Mouse (Mus musculus) spleen, embryonic (tissue): Measurements from ENCODE around the gene Rfx8.

ENCODE experiments used
- CTCF ChIA-PET: fragments of 350-600 bp; sonication (Branson Sonifier 250); formaldehyde crosslinking; loops from one replicate; lab custom pipeline; 2022; lab: Charles Lee

Gene Rfx8

GRCm38 (mm10) chr1:39734881-39735280 is 14.1 kb upstream of the Rfx8 start:
- CTCF ChIA-PET = no interaction called here

DNA sequence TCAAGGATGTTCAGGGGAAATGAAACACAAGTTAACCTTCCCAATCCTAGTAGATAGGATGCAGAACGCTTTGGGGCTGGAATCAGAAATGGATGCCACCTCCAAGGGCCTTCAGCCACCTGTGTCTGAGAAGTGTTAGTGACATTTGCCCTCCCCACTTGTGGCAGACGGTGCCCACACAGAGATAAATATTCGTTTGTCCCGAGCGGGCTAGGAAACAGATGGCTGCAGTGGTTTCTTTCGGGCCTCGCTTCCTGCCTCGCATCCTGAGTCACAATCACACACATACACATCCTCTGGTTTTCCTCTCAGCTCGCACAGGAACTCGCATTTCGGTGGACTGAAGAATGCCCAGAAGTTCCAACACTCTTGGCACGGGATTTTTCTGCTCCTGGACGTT is 13.5 kb upstream of the Rfx8 start:
- CTCF ChIA-PET = no interaction called here

DNA sequence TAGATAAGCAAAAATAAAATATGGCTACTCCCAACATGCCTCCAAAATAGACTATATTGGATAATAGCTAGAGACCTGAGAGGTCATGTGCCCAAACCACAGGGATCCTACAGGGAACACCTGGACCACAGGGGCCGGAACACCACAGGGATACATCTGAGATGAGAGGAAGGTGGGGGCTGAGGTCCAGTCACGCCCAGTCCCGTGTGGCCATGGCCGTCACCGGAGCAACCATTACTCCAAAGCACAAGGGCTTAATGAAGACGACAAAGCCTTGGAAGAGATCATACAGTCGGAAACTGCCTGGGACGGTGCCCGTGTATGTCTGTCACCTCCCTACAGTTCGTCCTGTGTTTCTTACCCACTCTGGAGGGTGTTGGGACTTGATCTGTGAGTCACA is 13.1 kb upstream of the Rfx8 start:
- CTCF ChIA-PET = no interaction called here

DNA sequence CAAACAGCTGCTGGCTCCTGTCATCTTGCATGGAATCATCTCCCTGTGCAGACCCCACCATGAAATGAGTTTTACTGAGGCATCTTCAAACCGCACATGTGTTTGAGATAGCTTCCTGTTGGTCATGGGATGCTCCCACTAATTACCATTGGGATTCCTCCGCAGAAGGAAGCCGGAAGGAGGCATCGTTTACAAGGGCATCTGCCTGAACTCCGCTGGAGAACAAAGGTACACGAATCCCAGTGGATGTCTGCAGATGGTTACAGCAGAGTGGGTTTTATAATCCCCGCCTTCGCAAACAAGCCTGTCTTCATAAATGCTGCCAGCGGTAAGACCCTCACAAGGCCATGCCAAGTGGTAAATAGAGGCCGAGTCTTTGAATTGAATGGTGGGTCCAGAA is 11.3 kb upstream of the Rfx8 start:
- CTCF ChIA-PET = interaction anchor here (0.7 kb wide), 1 partner anchor 605 kb away, joined by 3 read pairs; no protein-coding TSS in a partner anchor

GRCm38 (mm10) chr1:39731543-39731942 is 10.7 kb upstream of the Rfx8 start:
- CTCF ChIA-PET = interaction anchor here (0.7 kb wide), 1 partner anchor 606 kb away, joined by 3 read pairs; no protein-coding TSS in a partner anchor

GRCm38 (mm10) chr1:39730868-39731267 is 10.1 kb upstream of the Rfx8 start:
- CTCF ChIA-PET = no interaction called here

DNA sequence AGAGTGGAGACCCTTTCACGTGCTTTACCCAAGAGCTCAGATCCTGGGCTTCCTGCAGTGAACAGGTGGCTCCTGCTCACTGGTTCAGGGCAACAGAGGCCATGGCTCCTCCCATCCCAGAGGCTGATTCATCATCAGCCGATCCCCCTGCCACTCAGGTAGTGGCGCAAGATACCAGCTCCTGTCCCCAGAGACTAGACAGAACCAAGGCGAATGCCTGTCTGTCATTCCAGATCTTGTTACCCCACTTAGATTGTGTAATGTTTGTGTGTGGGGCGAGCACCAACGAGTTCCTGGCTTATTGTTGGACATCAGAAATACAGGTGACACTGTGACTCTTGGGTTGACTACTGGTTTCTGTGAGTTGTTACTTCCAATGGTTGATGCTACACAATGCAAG is 9.1 kb upstream of the Rfx8 start:
- CTCF ChIA-PET = no interaction called here

- CTCF ChIA-PET = interaction anchor here (0.8 kb wide), 1 partner anchor 220 kb away, joined by 5 read pairs; no protein-coding TSS in a partner anchor
Observed at GRCm38 (mm10) chr1:39721351-39721726, 542 bp upstream of the Rfx8 start.

DNA sequence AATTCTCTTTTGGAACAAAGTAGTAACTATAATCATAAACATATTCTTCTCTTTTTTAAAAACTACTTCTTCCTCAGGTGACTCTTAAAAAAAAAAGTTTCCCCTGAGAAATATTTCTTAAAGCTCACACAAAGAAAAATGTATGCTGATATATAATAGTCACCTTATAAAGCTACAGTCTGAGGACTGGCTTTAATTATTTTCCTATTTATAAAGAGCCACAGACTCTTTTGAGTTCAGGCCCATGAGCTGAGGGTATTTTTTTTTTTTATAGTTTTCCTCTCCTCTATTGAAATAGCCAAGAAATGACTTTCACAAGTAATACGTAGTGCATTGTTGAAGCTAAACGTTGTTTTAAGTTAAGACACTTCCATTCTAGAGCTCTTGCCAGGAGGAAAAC is 611 bp downstream of the Rfx8 start:
- CTCF ChIA-PET = interaction anchor here (0.6 kb wide), 1 partner anchor 54 kb away, joined by 3 read pairs; no protein-coding TSS in a partner anchor

DNA sequence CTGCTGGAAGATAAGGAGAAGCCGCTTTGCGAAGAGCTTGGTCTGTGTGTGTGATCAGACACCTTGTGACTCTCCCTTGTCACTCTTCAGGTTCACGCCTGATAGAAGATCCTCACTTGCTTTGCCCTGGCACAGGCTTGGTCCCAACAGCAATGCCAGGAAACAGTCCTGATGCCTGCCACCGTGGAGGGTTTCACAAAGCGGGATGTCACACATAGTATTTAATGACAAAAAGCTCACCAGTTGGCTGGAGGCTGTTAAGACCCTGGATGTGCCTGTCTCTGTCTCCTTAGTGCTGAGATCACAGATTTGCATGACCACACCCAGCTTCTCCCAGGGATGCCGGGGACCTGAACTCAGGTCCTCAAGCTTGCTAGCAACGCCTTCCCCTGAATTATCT is 5.2 kb downstream of the Rfx8 start:
- CTCF ChIA-PET = interaction anchor here (1.2 kb wide), 1 partner anchor 141 kb away, joined by 6 read pairs; no protein-coding TSS in a partner anchor

- CTCF ChIA-PET = no interaction called here
Observed at GRCm38 (mm10) chr1:39714729-39715128, 6.1 kb downstream of the Rfx8 start.

DNA sequence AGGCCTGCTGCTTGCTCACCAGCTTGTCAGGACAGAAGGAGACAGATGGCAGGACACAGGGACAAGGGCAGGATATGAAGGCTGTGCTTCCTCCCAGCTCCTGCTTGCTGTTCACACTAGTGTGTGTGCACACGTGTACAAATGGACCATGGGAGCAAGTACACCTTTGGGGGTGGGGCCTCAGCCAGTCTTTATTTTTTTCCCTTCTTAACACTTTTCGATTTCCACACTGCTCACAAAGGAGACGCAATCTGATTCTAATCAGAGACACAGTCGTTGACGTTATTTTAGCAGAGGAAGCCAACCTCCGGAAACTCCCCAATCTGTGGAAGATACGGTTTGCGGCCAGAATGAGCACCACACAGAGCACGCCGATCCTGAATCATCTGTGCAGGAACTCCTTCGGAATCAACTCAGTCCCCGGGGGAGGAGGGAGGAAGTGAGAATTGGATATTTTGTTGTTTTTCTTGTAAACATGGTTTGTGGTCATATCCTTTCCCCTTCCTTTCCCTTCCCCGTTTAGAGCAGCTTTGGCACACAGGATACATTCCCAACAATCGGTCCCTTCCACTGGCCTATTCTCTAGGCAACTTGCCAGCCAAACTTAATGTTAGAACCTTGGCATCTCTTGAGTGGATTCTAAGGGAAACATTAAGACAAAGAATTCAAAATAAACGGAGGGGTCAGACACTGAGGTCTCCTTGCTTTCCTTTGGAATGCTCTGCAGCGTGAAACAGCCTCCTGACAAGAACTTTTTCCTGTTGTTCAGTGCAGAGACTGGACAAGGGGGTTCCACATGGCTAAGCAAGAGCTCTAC is 6.7 kb downstream of the Rfx8 start:
- CTCF ChIA-PET = no interaction called here

GRCm38 (mm10) chr1:39713300-39713699 is 7.5 kb downstream of the Rfx8 start:
- CTCF ChIA-PET = no interaction called here

DNA sequence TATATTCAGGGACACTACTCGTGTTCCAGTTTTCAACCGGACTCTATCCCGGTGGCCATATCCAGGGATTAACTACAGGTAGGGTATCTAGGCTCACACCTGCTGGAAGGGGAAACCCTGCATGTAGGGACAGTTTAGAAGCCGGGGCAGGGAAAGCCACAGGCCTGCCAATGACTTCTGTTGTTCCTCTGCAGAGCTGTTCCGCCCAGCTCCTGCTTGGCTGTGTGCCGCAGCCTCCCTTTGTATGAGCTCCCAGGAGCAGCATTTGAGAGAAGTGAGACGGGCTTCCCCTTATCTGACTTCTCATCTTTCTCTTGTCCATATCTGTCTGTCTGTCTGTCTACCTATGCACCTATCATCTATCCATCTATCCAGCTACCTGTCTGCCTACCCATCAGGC is 8.5 kb downstream of the Rfx8 start:
- CTCF ChIA-PET = no interaction called here

DNA sequence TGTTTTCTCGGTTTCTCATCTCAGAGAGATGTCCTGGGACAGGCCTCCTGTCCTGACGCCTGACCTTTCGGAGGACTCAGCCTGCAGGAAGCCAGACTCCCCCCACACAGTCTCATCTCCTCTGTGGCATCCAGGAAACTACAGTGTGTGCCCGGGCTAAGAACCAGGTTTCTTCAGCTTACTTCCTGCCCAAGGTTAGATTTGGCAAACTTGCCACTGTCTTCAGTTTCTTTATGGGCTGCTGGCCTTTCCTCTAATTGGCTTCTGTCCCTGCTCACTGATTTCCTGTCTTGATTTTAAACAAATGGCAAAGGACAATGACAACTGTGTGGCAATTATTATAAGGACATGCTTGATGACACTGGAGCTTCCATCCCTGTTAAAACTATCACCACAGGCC is 10.2 kb downstream of the Rfx8 start:
- CTCF ChIA-PET = no interaction called here

DNA sequence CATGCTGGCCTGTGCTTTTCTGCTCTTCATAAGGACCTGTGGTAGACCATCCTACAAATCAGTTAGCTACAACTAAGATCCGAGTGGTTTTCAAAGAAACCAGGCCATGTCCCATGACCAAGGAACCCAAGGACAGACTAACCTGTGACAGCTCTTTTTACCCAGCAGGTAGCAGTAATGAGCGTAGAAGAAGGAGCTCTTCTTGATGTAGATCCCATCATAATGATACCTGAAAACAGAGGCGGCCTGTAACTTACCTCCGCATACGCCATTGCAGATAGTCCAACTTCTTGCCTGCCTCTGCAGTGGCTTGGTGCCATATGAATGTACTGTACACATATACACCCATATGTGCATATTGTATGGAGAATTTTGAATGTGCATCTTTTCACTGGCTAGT is 10.8 kb downstream of the Rfx8 start:
- CTCF ChIA-PET = no interaction called here

DNA sequence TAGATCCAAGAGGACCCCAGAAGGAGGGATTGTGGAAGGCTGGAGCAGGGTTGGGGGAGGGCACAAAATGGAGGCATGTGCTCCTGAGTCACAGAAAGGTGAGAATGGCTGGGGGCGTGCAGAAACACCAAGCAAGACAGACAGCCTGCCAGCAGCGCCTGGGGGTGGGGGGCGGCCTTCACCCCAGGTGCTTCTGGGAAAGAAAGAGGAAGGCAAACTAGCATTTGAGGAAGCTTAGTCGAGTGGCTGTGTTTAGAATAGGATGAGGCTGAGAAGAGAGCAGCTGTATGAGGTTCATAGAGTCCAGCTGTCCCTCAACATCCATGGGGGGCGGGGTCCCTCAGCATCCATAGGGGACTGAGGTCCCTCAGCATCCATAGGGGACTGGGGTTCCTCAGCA is 12.0 kb downstream of the Rfx8 start:
- CTCF ChIA-PET = no interaction called here

DNA sequence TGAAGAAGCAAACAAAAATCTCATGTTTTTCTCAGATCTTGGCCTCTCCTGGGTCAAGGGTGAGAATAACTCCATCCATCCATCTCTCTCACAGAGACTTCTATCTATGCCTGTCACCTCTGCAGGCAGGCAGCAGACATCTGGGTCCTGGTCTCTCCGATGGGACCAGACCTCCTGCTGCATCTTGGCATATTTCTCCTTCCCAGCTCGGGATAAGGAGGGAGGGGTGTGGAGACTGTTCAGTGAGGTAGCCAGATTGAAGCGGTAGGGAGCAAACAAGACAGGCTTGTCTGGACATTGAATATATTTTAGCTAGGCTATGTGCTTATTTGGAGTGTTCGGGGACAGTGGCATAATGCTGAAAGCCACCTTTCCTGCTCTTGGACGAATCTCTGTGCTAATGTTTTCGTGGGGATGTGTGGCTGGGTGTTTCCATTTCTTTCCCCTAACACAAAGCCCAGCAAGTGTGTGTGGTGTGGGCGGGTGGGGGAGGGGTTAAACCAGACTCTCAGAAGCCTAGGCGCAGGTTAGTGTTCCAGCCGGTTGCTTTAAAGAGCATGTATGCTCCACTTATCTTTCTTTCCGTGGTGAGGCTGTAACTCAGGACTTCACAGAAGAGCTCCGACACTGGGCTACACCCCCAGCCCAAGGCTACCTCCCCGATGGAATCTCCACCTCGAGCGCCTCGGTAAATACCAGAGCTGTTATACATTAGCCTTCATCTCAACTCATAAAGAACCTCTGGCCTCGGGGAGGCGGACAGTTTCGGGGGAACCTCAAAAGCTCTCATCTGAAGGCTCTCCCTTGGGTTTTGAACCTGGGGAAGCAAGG is 18.4 kb downstream of the Rfx8 start:
- CTCF ChIA-PET = no interaction called here

DNA sequence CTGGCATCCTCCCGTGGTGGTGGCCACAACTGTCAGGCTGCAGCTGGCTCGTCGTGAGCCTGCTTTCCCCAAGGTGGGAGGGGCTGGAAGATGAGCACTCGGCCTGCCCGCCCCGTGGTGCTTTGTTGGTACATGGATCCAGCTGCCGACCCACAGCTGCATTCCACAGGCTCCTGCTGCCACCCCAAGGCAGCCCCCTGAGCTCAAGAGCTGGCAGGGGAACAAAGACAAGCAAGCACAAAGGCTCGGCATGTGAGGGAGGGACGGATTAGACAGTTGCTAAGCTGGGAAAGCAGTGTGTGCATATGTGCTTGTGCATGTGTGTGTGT is 19.6 kb downstream of the Rfx8 start:
- CTCF ChIA-PET = no interaction called here

- CTCF ChIA-PET = no interaction called here
Observed at GRCm38 (mm10) chr1:39700599-39701273, 20.1 kb downstream of the Rfx8 start.

DNA sequence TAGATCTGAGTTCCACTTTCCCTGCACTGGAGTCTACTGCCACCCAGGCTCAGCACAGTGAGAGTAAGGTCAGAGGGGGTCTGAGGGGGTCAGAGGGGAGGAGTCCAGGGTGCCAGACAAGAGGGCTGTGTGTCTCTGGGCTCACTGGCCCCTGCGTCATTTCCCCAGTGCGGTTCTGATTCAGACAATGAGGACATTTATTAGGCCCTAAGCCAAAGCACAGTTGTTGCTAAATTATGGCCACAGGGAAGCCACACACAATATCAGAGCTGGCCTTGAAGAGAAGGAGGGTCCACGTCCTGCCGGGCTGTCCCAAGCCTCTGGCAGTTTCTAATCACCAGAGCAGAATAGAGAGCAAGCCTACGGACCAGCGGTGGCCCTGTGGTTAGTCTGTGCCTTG is 22.3 kb downstream of the Rfx8 start:
- CTCF ChIA-PET = no interaction called here

- CTCF ChIA-PET = no interaction called here
Observed at GRCm38 (mm10) chr1:39695198-39695597, 25.6 kb downstream of the Rfx8 start.
